10 mouse cellular contexts compared by ENCODE assay signal in genomic region chr10:121436258-121436645, GRCm38 (mm10). TPM values are rescaled to one million over a fixed set of nuclear protein-coding genes. Genes with fewer than 3 reads are reported as not detected.
A peak's percentile ranks its signal among the peaks of the same experiment; 100 is the strongest.
DNase-seq lines count a peak whose midpoint lies in the region; ATAC-seq and TF ChIP-seq lines count a peak whose summit lies in the region.
"Had no signal": no experiment of that assay in that cellular context is flagged by ENCODE, and none has a peak within 500 bp of the region (broad histone marks: within the 10 kb centered on the region; RNA-seq: fewer than 3 reads in every experiment).

No protein-coding gene starts in this region.

- ATAC-seq in heart, embryonic 15.5 days (replicated peaks; ENCODE audit: insufficient number of reproducible peaks, insufficient read depth, low FRiP score, low read depth), result no peak
- ATAC-seq in lung, postnatal 0 days, result no peak
- ATAC-seq in limb, embryonic 11.5 days (ENCODE audit: insufficient number of reproducible peaks, low FRiP score, low TSS enrichment, low read depth), result no peak
- ATAC-seq: CD4-positive, CD25-positive, alpha-beta regulatory T cell, adult 4 months had no signal

- H3K4me1 ChIP-seq in heart, embryonic 15.5 days (replicated peaks), result peaks cover 84% of the 10 kb centered on the region
- H3K4me1 ChIP-seq in lung, postnatal 0 days (ENCODE audit: insufficient read depth, low read depth, low read length), result peaks cover 32% of the 10 kb centered on the region
- peaks cover 38% of the 10 kb centered on the region for H3K4me1 ChIP-seq in lung, adult 2 months (ENCODE audit: control insufficient read depth, insufficient read depth, low read length)
- H3K4me1 ChIP-seq in limb, embryonic 11.5 days (ENCODE audit: control insufficient read depth, insufficient read depth, low read length), result peaks cover 56% of the 10 kb centered on the region

- H3K4me2 ChIP-seq in heart, embryonic 15.5 days, result peak overlapping the region; percentile 14; the same call in 1 of the 2 replicates
- H3K4me2 ChIP-seq in lung, postnatal 0 days (replicated peaks; ENCODE audit: low read depth, low read length), result no peak overlapping the region; the same call in 1 of the 2 replicates
- peak overlapping the region; percentile 37 for H3K4me2 ChIP-seq in limb, embryonic 11.5 days (ENCODE audit: low read depth, severe bottlenecking)

- no peak for TF ChIP-seq EP300 in lung, postnatal 0 days (IDR thresholded peaks at IDR 0.05)

- no peak for TF ChIP-seq POLR2A in lung, adult 2 months (IDR thresholded peaks at IDR 0.05; ENCODE audit: borderline replicate concordance, extremely low read depth, low read depth, low read length)

- peak overlapping the region; percentile 77 for H3K27ac ChIP-seq in heart, embryonic 15.5 days
- H3K27ac ChIP-seq in lung, postnatal 0 days (ENCODE audit: low read length), result peak overlapping the region; percentile 58
- H3K27ac ChIP-seq in limb, embryonic 11.5 days (replicated peaks; ENCODE audit: low read depth, low read length), result peak overlapping the region; percentile 89
- no peak overlapping the region for H3K27ac ChIP-seq in layer of hippocampus, adult 2 months
- H3K27ac ChIP-seq: neural tube, embryonic 12.5 days had no signal

- no peak overlapping the region for H3K9ac ChIP-seq in heart, embryonic 15.5 days
- H3K9ac ChIP-seq in lung, postnatal 0 days (replicated peaks; ENCODE audit: low read depth), result no peak overlapping the region
- peak overlapping the region; percentile 17; the same call in 1 of the 2 replicates for H3K9ac ChIP-seq in limb, embryonic 11.5 days (ENCODE audit: low read length)
- H3K9ac ChIP-seq: neural tube, embryonic 12.5 days had no signal

- H3K9me3 ChIP-seq in heart, embryonic 15.5 days (replicated peaks), result no peaks in the 10 kb centered on the region
- no peaks in the 10 kb centered on the region for H3K9me3 ChIP-seq in lung, postnatal 0 days (ENCODE audit: low read length)
- H3K9me3 ChIP-seq in limb, embryonic 11.5 days (ENCODE audit: control insufficient read depth, low read length), result no peaks in the 10 kb centered on the region
- H3K9me3 ChIP-seq: neural tube, embryonic 12.5 days had no signal

- no peak for DNase-seq in heart, postnatal 25 days (ENCODE audit: low spot score)
- DNase-seq in lung, postnatal 0 days (ENCODE audit: low spot score), result no peak
- no peak for DNase-seq in lung, adult 2 months
- DNase-seq in limb, embryonic 11.5 days (ENCODE audit: low spot score), result peak; percentile 69
- peak; percentile 83 for DNase-seq in yolk sac, embryonic 10.5 days (ENCODE audit: low spot score)
- no peak for DNase-seq in layer of hippocampus, adult 2 months (ENCODE audit: low spot score in 2 of 2)
- no peak for DNase-seq in urinary bladder, postnatal 10 days (ENCODE audit: low spot score)

- no peaks in the 10 kb centered on the region for H3K36me3 ChIP-seq in heart, embryonic 15.5 days
- no peaks in the 10 kb centered on the region for H3K36me3 ChIP-seq in lung, postnatal 0 days (ENCODE audit: insufficient read depth, low read length)
- no peaks in the 10 kb centered on the region for H3K36me3 ChIP-seq in limb, embryonic 11.5 days (ENCODE audit: control insufficient read depth, insufficient read depth, low read length)
- H3K36me3 ChIP-seq: neural tube, embryonic 12.5 days had no signal

- no peak overlapping the region for H3K4me3 ChIP-seq in heart, embryonic 15.5 days
- H3K4me3 ChIP-seq in lung, postnatal 0 days (ENCODE audit: low read depth, low read length), result no peak overlapping the region
- no peak overlapping the region for H3K4me3 ChIP-seq in lung, adult 2 months (replicated peaks; ENCODE audit: extremely low read depth, low read depth, low read length)
- no peak overlapping the region for H3K4me3 ChIP-seq in limb, embryonic 11.5 days (ENCODE audit: low read depth, low read length)
- no peak overlapping the region for H3K4me3 ChIP-seq in layer of hippocampus, adult 2 months
- H3K4me3 ChIP-seq: neural tube, embryonic 12.5 days had no signal

- TF ChIP-seq CTCF in lung, postnatal 0 days (IDR thresholded peaks at IDR 0.05), result no peak
- no peak for TF ChIP-seq CTCF in lung, adult 2 months (IDR thresholded peaks at IDR 0.05; ENCODE audit: insufficient read depth, low read length)
- TF ChIP-seq CTCF in layer of hippocampus, adult 2 months (conservative IDR thresholded peaks at IDR 0.05), result no peak

- 20% methylated on average over 8 of the region's 8 CpGs for WGBS in heart, embryonic 15.5 days
- 8% methylated on average over 8 of the region's 8 CpGs for WGBS in lung, postnatal 0 days
- WGBS in lung, adult 2 months, result 28% methylated on average over 8 of the region's 8 CpGs
- WGBS in limb, embryonic 11.5 days, result 6% methylated on average over 8 of the region's 8 CpGs

- intact Hi-C loops in heart, postnatal 25 days (cut with DNase I), result no loop called here

- H3K27me3 ChIP-seq in heart, embryonic 15.5 days, result no peaks in the 10 kb centered on the region
- no peaks in the 10 kb centered on the region for H3K27me3 ChIP-seq in lung, postnatal 0 days (replicated peaks; ENCODE audit: insufficient read depth, low read length)
- no peaks in the 10 kb centered on the region for H3K27me3 ChIP-seq in limb, embryonic 11.5 days (ENCODE audit: control insufficient read depth, insufficient read depth, low read length)
- H3K27me3 ChIP-seq: neural tube, embryonic 12.5 days had no signal

RNA-seq across cellular contexts. Expression of gene Rassf3, which starts 39.9 kb away (rescaled TPM):
- 20.9 and 22.2 TPM in 2 replicates for polyA plus RNA-seq in heart, embryonic 15.5 days (2015; fragmentation: Nextera tagmentation; extraction: Ambion mirVana)
- total RNA-seq in heart, postnatal 25 days (2021), result 100 to 1,000 TPM; 146 to 157 TPM
- 22.9 and 26.4 TPM in 2 replicates for polyA plus RNA-seq in lung, postnatal 0 days (2015; fragmentation: Nextera tagmentation; extraction: Ambion mirVana)
- polyA plus RNA-seq in lung, adult 2 months (2012; rRNA removed), result 66.7 and 97.0 TPM in 2 replicates
- 16.5 and 17.2 TPM in 2 replicates for polyA plus RNA-seq in limb, embryonic 11.5 days (2014; fragmentation: Nextera tagmentation; extraction: Ambion mirVana)
- 1 to 10 TPM; 8.8 to 9.3 TPM for total RNA-seq in layer of hippocampus, adult 2 months (2021)

Comparison
In these comparisons a context has a peak if more than half of its experiments do, and no peak if none do; other contexts are left out.
1. DNase-seq: peak in limb, embryonic 11.5 days (single experiment) and yolk sac, embryonic 10.5 days (single experiment); none in heart, postnatal 25 days (single experiment), lung, postnatal 0 days (single experiment), lung, adult 2 months (single experiment), layer of hippocampus, adult 2 months (0 of 2) and urinary bladder, postnatal 10 days (single experiment).